Mouse (Mus musculus) heart, embryonic 11.5 days (tissue): Measurements from ENCODE around the gene Zfp280d. TPM values are rescaled to one million over a fixed set of nuclear protein-coding genes. Genes with fewer than 3 reads are reported as not detected.

Experiments used
- ATAC-seq: fragments of 200-750 bp; cut with Nextera tagmentation; replicated peaks from 2 replicates; pipeline ENCODE4 v1.8.0; 2017; ENCODE audit warnings: moderate library complexity; ENCODE audit not compliant: insufficient number of reproducible peaks, low FRiP score, low TSS enrichment
- H3K27ac ChIP-seq: fragments of 300-500 bp; sonication (generic); 2 replicates; pipeline ENCODE4 v1.5.1; 2014; ENCODE audit warnings: mild to moderate bottlenecking, low read depth, low read length
- H3K27me3 ChIP-seq: fragments of 300-500 bp; sonication (generic); 2 replicates; pipeline ENCODE4 v1.6.1; 2014; ENCODE audit warnings: mild to moderate bottlenecking, low read length, mixed read lengths; ENCODE audit not compliant: control insufficient read depth, insufficient read depth
- H3K36me3 ChIP-seq: fragments of 300-500 bp; sonication (generic); 2 replicates; pipeline ENCODE4 v1.6.1; 2014; ENCODE audit warnings: mild to moderate bottlenecking, low read length, moderate library complexity, mixed read lengths; ENCODE audit not compliant: control insufficient read depth, insufficient read depth
- H3K4me1 ChIP-seq: fragments of 300-500 bp; sonication (generic); 2 replicates; pipeline ENCODE4 v1.6.1; 2014; ENCODE audit warnings: low read length; ENCODE audit not compliant: control insufficient read depth, insufficient read depth
- H3K4me2 ChIP-seq: fragments of 300-500 bp; sonication (generic); 2 replicates; pipeline ENCODE4 v1.6.1; 2014; ENCODE audit warnings: mild to moderate bottlenecking, moderate library complexity
- H3K4me3 ChIP-seq: fragments of 300-500 bp; sonication (generic); 2 replicates; pipeline ENCODE4 v1.5.1; 2014; ENCODE audit warnings: low read depth, low read length
- H3K9ac ChIP-seq: fragments of 300-500 bp; sonication (generic); 2 replicates; pipeline ENCODE4 v1.6.1; 2014; ENCODE audit warnings: mild to moderate bottlenecking, low read depth, low read length, moderate library complexity
- H3K9me3 ChIP-seq: fragments of 300-500 bp; sonication (generic); replicated peaks from 2 replicates; pipeline ENCODE4 v1.6.1; 2016; ENCODE audit warnings: low read length; ENCODE audit not compliant: control insufficient read depth
- WGBS: fragments of 180-500 bp; shearing (Covaris S2); extraction: QIAGEN DNeasy Blood & Tissue Kit; methylation state at CpG from one replicate; pipeline ENCODE4 v1.1.7; 2014; ENCODE audit not compliant: insufficient replicate concordance; 5-methylcytosine and 5-hydroxymethylcytosine counted together
- polyA plus RNA-seq: library from polyadenylated mRNA; unstranded; fragments of >200 nt; fragmentation: Nextera tagmentation; extraction: Ambion mirVana; gene quantifications from 2 replicates; pipeline ENCODE4 v1.2.1, GENCODE M21; 2014

The Zfp280d gene
- polyA plus RNA-seq, 1 experiment from 2014 or later: 31.1 TPM

- Histone ChIP-seq H3K27ac (peak overlapping the region; percentile 98), H3K4me2 (peak overlapping the region; percentile 73), H3K36me3 (no peaks in the 10 kb centered on the region), H3K4me1 (peaks cover 6% of the 10 kb centered on the region; the same call in 1 of the 2 replicates), H3K9me3 (no peaks in the 10 kb centered on the region), H3K4me3 (peak overlapping the region; percentile 72), H3K9ac (peak overlapping the region; percentile 99), H3K27me3 (no peaks in the 10 kb centered on the region)
- peak; percentile 83 for ATAC-seq
- WGBS: 2% methylated on average over 47 of the region's 70 CpGs
These were observed 680 bp downstream of the Zfp280d start for GRCm38 (mm10) chr9:72275101-72275978.

- Histone ChIP-seq H3K9ac (peak overlapping the region; percentile 99), H3K27me3 (no peaks in the 10 kb centered on the region), H3K4me3 (peak overlapping the region; percentile 72), H3K4me2 (peak overlapping the region; percentile 73), H3K4me1 (peaks cover 6% of the 10 kb centered on the region; the same call in 1 of the 2 replicates), H3K9me3 (no peaks in the 10 kb centered on the region), H3K27ac (peak overlapping the region; percentile 98; the same call in 1 of the 2 replicates), H3K36me3 (no peaks in the 10 kb centered on the region)
- no peak for ATAC-seq
- WGBS: 34% methylated on average over 8 of the region's 8 CpGs
These were observed 1.4 kb downstream of the Zfp280d start for GRCm38 (mm10) chr9:72275979-72276500.

DNA sequence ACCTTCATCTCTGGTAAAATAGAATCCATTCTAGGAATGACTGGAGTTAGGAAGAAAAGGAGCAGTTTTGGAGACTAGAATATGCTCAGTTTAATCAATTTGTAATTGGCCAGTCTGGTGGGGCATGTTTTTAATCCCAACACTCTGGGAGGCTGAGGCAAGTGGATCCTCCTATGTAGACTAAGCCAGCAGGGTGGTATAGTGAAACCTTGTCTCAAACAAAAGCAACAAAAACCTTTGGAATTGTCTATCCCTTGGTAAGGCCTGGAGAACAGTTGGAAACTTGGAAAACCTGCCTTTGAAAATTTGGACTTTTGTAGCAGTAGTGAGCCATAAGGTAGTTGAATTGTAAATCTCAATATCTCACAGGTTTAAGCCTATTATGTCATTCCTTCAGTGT is 2.3 kb downstream of the Zfp280d start:
- Histone ChIP-seq H3K27me3 (no peaks in the 10 kb centered on the region), H3K4me2 (peak overlapping the region; percentile 45), H3K27ac (no peak overlapping the region), H3K4me3 (no peak overlapping the region), H3K9me3 (no peaks in the 10 kb centered on the region), H3K4me1 (peaks cover 6% of the 10 kb centered on the region; the same call in 1 of the 2 replicates), H3K36me3 (no peaks in the 10 kb centered on the region), H3K9ac (no peak overlapping the region)
- no peak for ATAC-seq

- WGBS: 85% methylated on average over 4 of the region's 4 CpGs
- Histone ChIP-seq H3K4me2 (no peak overlapping the region), H3K9me3 (no peaks in the 10 kb centered on the region)
These were observed 5.3 kb downstream of the Zfp280d start for GRCm38 (mm10) chr9:72279943-72280342.

DNA sequence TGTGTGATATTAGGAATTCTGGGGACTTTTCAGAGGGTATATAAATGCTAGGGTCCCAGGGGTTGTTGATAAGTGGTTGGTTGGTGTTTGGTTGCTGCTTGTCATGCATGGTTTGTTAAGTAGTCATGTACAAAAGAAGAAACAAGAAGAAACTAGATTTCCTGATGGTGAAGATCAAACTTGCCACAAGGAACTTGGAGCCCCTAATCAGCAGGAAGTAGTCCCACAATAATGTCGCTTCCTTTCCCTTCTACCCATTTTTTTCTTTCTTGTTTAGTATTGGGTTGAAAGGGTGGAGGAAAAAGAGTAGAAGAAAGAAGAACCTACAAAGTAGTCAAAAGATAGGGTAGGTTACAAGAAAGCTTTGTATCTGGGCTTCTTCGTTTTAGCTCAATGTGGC is 13.0 kb downstream of the Zfp280d start:
- H3K4me1 ChIP-seq: peaks cover 5% of the 10 kb centered on the region; the same call in 1 of the 2 replicates
- no peak overlapping the region for H3K27ac ChIP-seq
- H3K4me3 ChIP-seq: no peak overlapping the region
- H3K4me2 ChIP-seq: no peak overlapping the region
- no peak for ATAC-seq
- H3K9me3 ChIP-seq: no peaks in the 10 kb centered on the region
- no peaks in the 10 kb centered on the region for H3K27me3 ChIP-seq
- 56% methylated on average over 2 of the region's 2 CpGs for WGBS
- no peak overlapping the region for H3K9ac ChIP-seq
- no peaks in the 10 kb centered on the region for H3K36me3 ChIP-seq

More at GRCm38 (mm10) chr9:72279943-72280342, 5.3 kb downstream of the Zfp280d start:
- no peak overlapping the region for H3K4me3 ChIP-seq
- H3K27ac ChIP-seq: no peak overlapping the region
- no peak for ATAC-seq
- H3K36me3 ChIP-seq: no peaks in the 10 kb centered on the region
- no peaks in the 10 kb centered on the region for H3K27me3 ChIP-seq
- H3K9ac ChIP-seq: no peak overlapping the region
- peaks cover 6% of the 10 kb centered on the region; the same call in 1 of the 2 replicates for H3K4me1 ChIP-seq

GRCm38 (mm10) chr9:72288210-72288609 is 13.6 kb downstream of the Zfp280d start:
- WGBS: 85% methylated on average over 2 of the region's 2 CpGs
- no peak overlapping the region for H3K4me2 ChIP-seq
- H3K36me3 ChIP-seq: no peaks in the 10 kb centered on the region
- no peak overlapping the region for H3K4me3 ChIP-seq
- no peak overlapping the region for H3K27ac ChIP-seq
- ATAC-seq: no peak
- H3K9ac ChIP-seq: no peak overlapping the region
- peaks cover 5% of the 10 kb centered on the region; the same call in 1 of the 2 replicates for H3K4me1 ChIP-seq
- no peaks in the 10 kb centered on the region for H3K9me3 ChIP-seq
- no peaks in the 10 kb centered on the region for H3K27me3 ChIP-seq

DNA sequence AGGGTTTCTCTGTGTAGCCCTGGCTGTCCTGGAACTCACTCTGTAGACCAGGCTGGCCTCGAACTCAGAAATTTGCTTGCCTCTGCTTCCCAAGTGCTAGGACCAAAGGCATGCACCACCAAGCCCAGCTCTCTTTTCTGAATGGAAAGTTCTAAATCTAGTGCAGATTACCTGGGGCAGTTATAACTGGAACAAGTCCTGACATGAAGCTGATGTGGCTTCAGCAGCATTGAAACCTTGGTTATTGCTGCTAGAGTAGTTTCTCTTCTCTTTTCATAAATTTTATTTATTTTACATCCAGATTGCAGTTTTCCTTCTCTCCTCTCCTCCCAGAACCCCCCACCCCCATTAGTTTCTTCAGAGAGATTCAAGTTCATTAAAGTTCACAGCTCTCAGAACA is 14.4 kb downstream of the Zfp280d start:
- 100% methylated on average over 1 of the region's 1 CpGs for WGBS
- Histone ChIP-seq H3K9ac (no peak overlapping the region), H3K4me2 (no peak overlapping the region), H3K4me3 (no peak overlapping the region), H3K27ac (no peak overlapping the region), H3K9me3 (no peaks in the 10 kb centered on the region), H3K4me1 (peaks cover 5% of the 10 kb centered on the region; the same call in 1 of the 2 replicates), H3K36me3 (no peaks in the 10 kb centered on the region), H3K27me3 (no peaks in the 10 kb centered on the region)
- no peak for ATAC-seq

GRCm38 (mm10) chr9:72294076-72294475 is 19.4 kb downstream of the Zfp280d start:
- H3K9me3 ChIP-seq: no peaks in the 10 kb centered on the region
- H3K4me1 ChIP-seq: no peaks in the 10 kb centered on the region
- no peak for ATAC-seq
- H3K27me3 ChIP-seq: no peaks in the 10 kb centered on the region
- no peak overlapping the region for H3K4me2 ChIP-seq
- no peak overlapping the region for H3K27ac ChIP-seq
- no peak overlapping the region for H3K4me3 ChIP-seq
- no peak overlapping the region for H3K9ac ChIP-seq
- no peaks in the 10 kb centered on the region for H3K36me3 ChIP-seq
